Mouse (Mus musculus) liver, adult 2 months (tissue): ENCODE results near the gene Tapbp. TPM values are rescaled to one million over a fixed set of nuclear protein-coding genes. Genes with fewer than 3 reads are reported as not detected.
"Not testable (repeated sequence)": the region's sequence is repeated elsewhere in the genome, so short reads cannot be mapped to it uniquely, and the experiment has no call there.

Experiments
- DNase-seq: peaks from one replicate; pipeline ENCODE4 v3.0.0-alpha.2; 2011; ENCODE audit warnings: low read depth, low spot score; ENCODE audit errors: extremely low read depth
- H3K27ac ChIP-seq: fragments of 200-500 bp; replicated peaks from 2 replicates; pipeline ENCODE4 v1.5.1; 2012; ENCODE audit warnings: low read depth, mild to moderate bottlenecking, control low read depth, inconsistent platforms, low read length; ENCODE audit not compliant: insufficient read depth
- H3K27me3 ChIP-seq: fragments of 200-500 bp; 2 replicates; pipeline ENCODE4 v1.6.1; 2012; ENCODE audit warnings: mild to moderate bottlenecking, moderate library complexity, low read length, inconsistent platforms; ENCODE audit not compliant: control insufficient read depth, insufficient read depth
- H3K36me3 ChIP-seq: fragments of 200-500 bp; 2 replicates; pipeline ENCODE4 v1.6.1; 2012; ENCODE audit warnings: low read length, inconsistent platforms; ENCODE audit not compliant: control insufficient read depth, insufficient read depth
- H3K4me1 ChIP-seq: fragments of 200-500 bp; 2 replicates; pipeline ENCODE4 v1.6.1; 2011; ENCODE audit warnings: low read length; ENCODE audit not compliant: control insufficient read depth, insufficient read depth
- H3K4me3 ChIP-seq: fragments of 200-500 bp; 2 replicates; pipeline ENCODE4 v1.5.1; 2011; ENCODE audit warnings: low read depth, mild to moderate bottlenecking, control low read depth, low read length, moderate library complexity; ENCODE audit not compliant: insufficient read depth
- H3K79me2 ChIP-seq: fragments of 200-500 bp; 2 replicates; pipeline ENCODE4 v1.6.1; 2012; ENCODE audit warnings: inconsistent platforms, mild to moderate bottlenecking, low read length, moderate library complexity; ENCODE audit not compliant: control insufficient read depth, insufficient read depth
- H3K9ac ChIP-seq: fragments of 200-500 bp; 2 replicates; pipeline ENCODE4 v1.6.1; 2012; ENCODE audit warnings: low read depth, mild to moderate bottlenecking, control low read depth, inconsistent platforms, low read length
- CTCF ChIP-seq: fragments of 200-500 bp; IDR thresholded peaks from 2 replicates; pipeline ENCODE4 v1.5.1; 2011; ENCODE audit warnings: low read depth, low read length, control low read depth
- POLR2A ChIP-seq: fragments of 200-500 bp; IDR thresholded peaks from 2 replicates; pipeline ENCODE4 v1.6.1; 2011; ENCODE audit warnings: low read length, control low read depth; ENCODE audit not compliant: insufficient read depth; ENCODE audit errors: extremely low read depth
- WGBS: fragments of 180-500 bp; shearing (Covaris S2); methylation state at CpG from one replicate; pipeline ENCODE4 v1.1.7; 2018; 5-methylcytosine and 5-hydroxymethylcytosine counted together
- polyA plus RNA-seq: library from polyadenylated mRNA; depleted of rRNA; stranded (reverse); fragments of >200 nt; gene quantifications from 2 replicates; pipeline ENCODE4 v1.2.3, GENCODE M21; 2012; rRNA removed
- total RNA-seq: library from RNA; depleted of rRNA; stranded (reverse); fragments of >200 nt; gene quantifications from 2 replicates; pipeline ENCODE4 v1.2.3, GENCODE M21; 2014; rRNA removed

Tapbp gene
- total RNA-seq (47.2 and 58.5 TPM in 2 replicates), polyA plus RNA-seq (95.4 and 105 TPM in 2 replicates)

GRCm38 (mm10) chr17:33915671-33916250, at the start of gene Tapbp, which contains the start of gene Zbtb22:
TSS of gene Tapbp (plus strand) at chr17:33915899.
TSS of gene Zbtb22 (plus strand) at chr17:33915904.
- peaks cover 19% of the 10 kb centered on the region for H3K79me2 ChIP-seq
- H3K9ac ChIP-seq: peak within 1 kb of the TSS; percentile 62
- DNase-seq: peak; percentile 98
- peaks cover 11% of the 10 kb centered on the region for H3K4me1 ChIP-seq
- no peaks in the 10 kb centered on the region for H3K27me3 ChIP-seq
- H3K27ac ChIP-seq: peak within 1 kb of the TSS; percentile 22; the same call in 1 of the 2 replicates
- peaks cover 23% of the 10 kb centered on the region; the same call in 1 of the 2 replicates for H3K36me3 ChIP-seq
- 0 out of 2 replicates have a peak, but pooled peaks have one; percentile 9 for TF ChIP-seq POLR2A
- TF ChIP-seq CTCF: no peak
- whole genome bisulfite sequencing: under 1% methylated on average over 33 of the region's 34 CpGs
- H3K4me3 ChIP-seq: peak within 1 kb of the TSS; percentile 53

GRCm38 (mm10) chr17:33873537-33873936, 42.2 kb upstream of the Tapbp start, which contains the start of gene Gm7029:
TSS of gene Gm7029 (plus strand) at chr17:33873837.
- DNase-seq, H3K27me3 ChIP-seq, H3K4me1 ChIP-seq, H3K36me3 ChIP-seq, H3K27ac ChIP-seq, H3K9ac ChIP-seq, H3K79me2 ChIP-seq, H3K4me3 ChIP-seq: not testable (repeated sequence)
- 91% methylated on average over 5 of the region's 12 CpGs for WGBS

- no peaks in the 10 kb centered on the region for H3K79me2 ChIP-seq
- no peaks in the 10 kb centered on the region for H3K36me3 ChIP-seq
- no peaks in the 10 kb centered on the region for H3K4me1 ChIP-seq
- H3K27ac ChIP-seq: no peak overlapping the region
- no peaks in the 10 kb centered on the region for H3K27me3 ChIP-seq
- DNase-seq: no peak
- TF ChIP-seq CTCF: no peak
- TF ChIP-seq POLR2A: no peak
- H3K9ac ChIP-seq: no peak overlapping the region
- H3K4me3 ChIP-seq: no peak overlapping the region
- 91% methylated on average over 11 of the region's 11 CpGs for WGBS
Measured at GRCm38 (mm10) chr17:33874411-33874810, 41.3 kb upstream of the Tapbp start.

GRCm38 (mm10) chr17:33875797-33876196, 39.9 kb upstream of the Tapbp start:
- peak; percentile 23 for DNase-seq
- 76% methylated on average over 5 of the region's 5 CpGs for WGBS
- H3K27me3 ChIP-seq, H3K4me3 ChIP-seq, H3K36me3 ChIP-seq, H3K27ac ChIP-seq, H3K79me2 ChIP-seq, H3K4me1 ChIP-seq, H3K9ac ChIP-seq: not testable (repeated sequence)
- TF ChIP-seq CTCF: peak; percentile 39

- not testable (repeated sequence) for H3K4me1 ChIP-seq, H3K27me3 ChIP-seq, H3K79me2 ChIP-seq, DNase-seq, H3K9ac ChIP-seq, H3K27ac ChIP-seq, H3K36me3 ChIP-seq, H3K4me3 ChIP-seq
- WGBS: over 99% methylated on average over 10 of the region's 11 CpGs
Measured at GRCm38 (mm10) chr17:33884320-33884719, 31.4 kb upstream of the Tapbp start.

- H3K9ac ChIP-seq, H3K27me3 ChIP-seq, H3K4me1 ChIP-seq, DNase-seq, H3K27ac ChIP-seq, H3K4me3 ChIP-seq, H3K36me3 ChIP-seq, H3K79me2 ChIP-seq: not testable (repeated sequence)
- 25% methylated on average over 2 of the region's 2 CpGs for WGBS
Measured at GRCm38 (mm10) chr17:33887802-33888201, 27.9 kb upstream of the Tapbp start.

GRCm38 (mm10) chr17:33888230-33888629, 27.5 kb upstream of the Tapbp start:
- not testable (repeated sequence) for H3K4me3 ChIP-seq, H3K27ac ChIP-seq, H3K9ac ChIP-seq

GRCm38 (mm10) chr17:33889941-33890532, 25.7 kb upstream of the Tapbp start:
- not testable (repeated sequence) for H3K4me1 ChIP-seq, H3K36me3 ChIP-seq, H3K27ac ChIP-seq, H3K79me2 ChIP-seq, H3K27me3 ChIP-seq, DNase-seq
- H3K4me3 ChIP-seq: peak overlapping the region; percentile 82
- 2% methylated on average over 44 of the region's 44 CpGs for WGBS
- H3K9ac ChIP-seq: peak overlapping the region; percentile 71

More at GRCm38 (mm10) chr17:33888230-33888629, 27.5 kb upstream of the Tapbp start:
- not testable (repeated sequence) for H3K27me3 ChIP-seq, H3K79me2 ChIP-seq, H3K36me3 ChIP-seq, H3K4me1 ChIP-seq, DNase-seq
